Mouse (Mus musculus) neural tube, embryonic 15.5 days (tissue): ENCODE data around the gene Pcyox1. TPM values are rescaled to one million over a fixed set of nuclear protein-coding genes. Genes with fewer than 3 reads are reported as not detected.

Experiments used
- ATAC-seq: fragments of 200-750 bp; cut with Nextera tagmentation; 2 replicates; pipeline ENCODE4 v1.8.0; 2017; ENCODE audit warnings: mild to moderate bottlenecking, moderate TSS enrichment, moderate library complexity; ENCODE audit not compliant: low FRiP score
- H3K27ac ChIP-seq: fragments of 300-500 bp; sonication (generic); replicated peaks from 2 replicates; pipeline ENCODE4 v1.5.1; 2015; ENCODE audit warnings: mild to moderate bottlenecking, inconsistent platforms
- H3K27me3 ChIP-seq: fragments of 300-500 bp; sonication (generic); replicated peaks from 2 replicates; pipeline ENCODE4 v1.6.1; 2015; ENCODE audit warnings: inconsistent platforms
- H3K36me3 ChIP-seq: fragments of 300-500 bp; sonication (generic); 2 replicates; pipeline ENCODE4 v1.6.1; 2015; ENCODE audit warnings: inconsistent platforms
- H3K4me1 ChIP-seq: fragments of 300-500 bp; sonication (generic); 2 replicates; pipeline ENCODE4 v1.6.1; 2015; ENCODE audit warnings: inconsistent platforms
- H3K4me2 ChIP-seq: fragments of 300-500 bp; sonication (generic); 2 replicates; pipeline ENCODE4 v1.6.1; 2015; ENCODE audit warnings: inconsistent platforms, mild to moderate bottlenecking, moderate library complexity
- H3K4me3 ChIP-seq: fragments of 300-500 bp; sonication (generic); replicated peaks from 2 replicates; pipeline ENCODE4 v1.5.1; 2015; ENCODE audit warnings: mild to moderate bottlenecking, inconsistent platforms
- H3K9ac ChIP-seq: fragments of 300-500 bp; sonication (generic); replicated peaks from 2 replicates; pipeline ENCODE4 v1.6.1; 2015; ENCODE audit warnings: mild to moderate bottlenecking, inconsistent platforms
- H3K9me3 ChIP-seq: fragments of 300-500 bp; sonication (generic); replicated peaks from 2 replicates; pipeline ENCODE4 v1.6.1; 2016; ENCODE audit warnings: inconsistent platforms
- WGBS: fragments of 180-500 bp; shearing (Covaris S2); methylation state at CpG from one replicate; pipeline ENCODE4 v1.1.7; 2015; ENCODE audit warnings: mixed read lengths; 5-methylcytosine and 5-hydroxymethylcytosine counted together
- polyA plus RNA-seq: library from polyadenylated mRNA; unstranded; fragments of >200 nt; fragmentation: Nextera tagmentation; extraction: Ambion mirVana; gene quantifications from 2 replicates; pipeline ENCODE4 v1.2.1, GENCODE M21; 2015

Pcyox1 gene
- polyA plus RNA-seq, 1 experiment from 2014 or later = 89.6 TPM

DNA sequence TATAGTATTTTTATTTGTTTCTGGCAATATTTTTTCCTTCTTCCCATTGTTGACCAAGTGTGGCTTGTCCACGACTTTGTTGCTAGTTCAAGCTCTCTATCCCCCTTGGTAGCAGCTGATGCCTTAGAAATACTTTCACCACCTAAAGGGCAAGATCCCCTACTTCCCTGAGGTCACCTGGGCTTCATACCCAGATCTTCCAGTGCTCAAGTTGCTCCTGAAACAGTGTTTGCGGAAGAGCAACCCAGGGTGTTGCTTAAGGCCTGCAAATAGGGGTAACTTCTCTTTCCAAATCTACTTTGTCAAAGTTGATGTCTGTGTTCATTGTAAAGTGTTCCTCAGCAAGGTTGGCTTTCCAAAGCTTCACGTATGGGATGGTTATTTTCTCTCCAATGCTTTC lies 22.3 kb upstream of the Pcyox1 start:
- no peak overlapping the region for H3K27ac ChIP-seq
- no peak overlapping the region for H3K9ac ChIP-seq
- no peaks in the 10 kb centered on the region for H3K4me1 ChIP-seq
- no peak overlapping the region for H3K4me3 ChIP-seq
- no peak overlapping the region for H3K4me2 ChIP-seq
- peaks cover 73% of the 10 kb centered on the region for H3K36me3 ChIP-seq
- 91% methylated on average over 3 of the region's 3 CpGs for WGBS
- ATAC-seq = no peak
- no peaks in the 10 kb centered on the region for H3K27me3 ChIP-seq
- no peaks in the 10 kb centered on the region for H3K9me3 ChIP-seq

DNA sequence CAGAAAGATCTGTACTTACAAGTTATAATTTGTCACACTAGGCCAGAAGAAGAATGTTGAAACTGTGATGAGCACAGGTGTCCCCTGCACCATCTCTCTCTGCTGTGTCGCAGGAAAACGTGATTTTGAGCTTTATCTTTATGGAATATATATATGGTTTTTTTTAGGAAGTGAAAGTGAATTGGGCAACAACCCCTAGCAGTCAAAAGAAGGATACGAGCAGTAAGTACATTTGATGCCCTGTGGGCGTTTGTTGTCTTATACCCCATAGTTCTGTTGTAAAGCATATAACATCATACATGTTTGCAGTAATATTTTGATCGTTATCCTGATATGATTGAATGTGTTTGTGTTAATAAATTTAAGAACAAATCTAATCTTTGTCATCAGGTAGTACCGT lies 21.8 kb upstream of the Pcyox1 start:
- Histone ChIP-seq H3K27me3 (no peaks in the 10 kb centered on the region), H3K4me2 (no peak overlapping the region), H3K4me3 (no peak overlapping the region), H3K4me1 (no peaks in the 10 kb centered on the region), H3K27ac (no peak overlapping the region), H3K9ac (no peak overlapping the region), H3K36me3 (peaks cover 71% of the 10 kb centered on the region), H3K9me3 (no peaks in the 10 kb centered on the region)
- ATAC-seq = no peak
- WGBS = 94% methylated on average over 6 of the region's 6 CpGs

DNA sequence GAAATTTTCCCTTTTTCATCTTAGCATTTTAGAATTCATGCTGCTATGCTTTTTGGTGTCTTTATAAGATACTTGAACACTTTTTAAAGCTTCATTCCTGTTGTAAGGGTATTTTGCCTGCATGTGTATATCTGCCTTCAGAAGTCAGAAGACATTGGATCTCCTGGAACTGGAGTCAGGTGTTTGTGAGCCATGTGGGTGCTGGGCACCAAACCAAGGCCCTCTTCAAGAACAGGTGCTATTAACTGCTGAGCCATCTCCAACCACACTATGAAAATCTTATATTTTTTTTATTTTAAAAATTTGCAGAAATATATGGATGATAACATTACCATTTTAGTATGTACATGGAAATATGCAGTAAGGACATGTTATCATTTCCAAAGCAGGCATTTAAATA lies 9.4 kb upstream of the Pcyox1 start:
- no peaks in the 10 kb centered on the region for H3K9me3 ChIP-seq
- H3K4me1 ChIP-seq = peaks cover 44% of the 10 kb centered on the region
- H3K4me2 ChIP-seq = peak overlapping the region; percentile 71
- no peak for ATAC-seq
- no peaks in the 10 kb centered on the region for H3K36me3 ChIP-seq
- no peak overlapping the region for H3K9ac ChIP-seq
- no peak overlapping the region for H3K27ac ChIP-seq
- no peaks in the 10 kb centered on the region for H3K27me3 ChIP-seq
- peak overlapping the region; percentile 29 for H3K4me3 ChIP-seq

DNA sequence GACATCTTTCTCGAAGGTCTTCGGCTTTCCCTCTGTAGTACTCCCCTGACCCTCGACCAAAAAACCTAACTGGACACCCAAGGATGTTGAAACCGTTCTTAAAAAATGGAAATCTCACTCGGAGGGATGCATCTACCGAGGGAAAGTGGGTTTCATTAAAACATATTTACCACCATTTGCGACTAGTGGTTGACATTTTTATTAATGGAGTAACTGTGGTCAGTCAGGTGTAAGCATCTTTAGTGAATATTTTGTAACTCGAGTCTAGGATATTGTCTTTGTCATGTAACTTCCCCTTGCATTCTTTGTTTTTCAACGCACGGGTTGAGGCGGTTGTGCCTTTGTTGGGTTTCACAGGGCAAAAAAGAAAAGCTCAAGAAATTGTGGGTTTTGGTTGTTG lies 8.0 kb upstream of the Pcyox1 start:
- H3K4me1 ChIP-seq = peaks cover 42% of the 10 kb centered on the region
- no peak for ATAC-seq
- WGBS = under 1% methylated on average over 11 of the region's 11 CpGs
- peak overlapping the region; percentile 98 for H3K9ac ChIP-seq
- H3K36me3 ChIP-seq = no peaks in the 10 kb centered on the region
- peak overlapping the region; percentile 100 for H3K27ac ChIP-seq
- no peaks in the 10 kb centered on the region for H3K9me3 ChIP-seq
- no peaks in the 10 kb centered on the region for H3K27me3 ChIP-seq
- peak overlapping the region; percentile 71 for H3K4me2 ChIP-seq
- peak overlapping the region; percentile 72 for H3K4me3 ChIP-seq

DNA sequence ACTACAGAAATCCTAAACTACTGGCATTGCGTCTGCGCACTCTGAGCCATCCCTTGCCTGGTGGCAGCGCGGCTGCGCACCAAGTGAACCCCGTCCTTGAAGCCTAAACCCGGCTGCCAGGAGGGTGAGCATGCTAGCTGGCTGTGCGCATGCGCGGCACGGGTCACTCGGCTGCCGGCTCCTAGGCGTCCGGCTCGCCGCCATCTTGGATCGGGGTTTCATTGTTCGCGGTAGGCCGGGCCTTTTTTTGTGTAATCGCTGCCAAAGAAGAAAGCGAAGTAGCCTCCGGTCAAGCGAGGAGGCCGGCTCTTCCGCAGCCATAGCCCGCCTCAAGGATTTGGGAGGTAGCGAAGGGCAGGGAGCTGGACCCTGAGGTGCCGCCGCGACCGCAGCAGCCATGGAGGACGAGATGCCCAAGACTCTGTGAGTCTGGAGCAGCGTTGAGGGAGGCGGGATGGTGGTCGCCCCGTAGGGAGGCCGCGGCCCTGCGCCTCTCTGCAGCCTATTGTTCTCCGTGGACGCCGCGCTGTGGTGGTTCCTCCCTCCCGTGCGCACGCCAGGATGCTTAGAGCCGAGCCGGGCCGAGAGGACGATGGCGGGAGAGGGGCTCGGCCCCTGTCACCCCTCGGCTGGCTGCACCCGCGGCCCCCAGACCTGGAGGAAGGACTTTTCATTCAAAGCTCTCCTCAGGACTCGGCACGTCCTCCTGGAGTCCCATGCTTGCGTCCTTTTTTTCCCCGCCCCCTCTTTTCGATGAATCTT lies 7.3 kb upstream of the Pcyox1 start, which contains the start of gene Tia1:
Gene Tia1, plus strand, starts transcription at position 120 of the 762 bp plus-strand sequence.
- under 1% methylated on average over 59 of the region's 62 CpGs for WGBS
- peak; percentile 97 for ATAC-seq
- H3K9me3 ChIP-seq = no peaks in the 10 kb centered on the region
- no peaks in the 10 kb centered on the region for H3K27me3 ChIP-seq
- peak within 1 kb of the TSS; percentile 98 for H3K9ac ChIP-seq
- peak within 1 kb of the TSS; percentile 100 for H3K27ac ChIP-seq
- H3K4me2 ChIP-seq = peak within 1 kb of the TSS; percentile 71
- H3K36me3 ChIP-seq = no peaks in the 10 kb centered on the region
- H3K4me3 ChIP-seq = peak within 1 kb of the TSS; percentile 72
- peaks cover 36% of the 10 kb centered on the region for H3K4me1 ChIP-seq

DNA sequence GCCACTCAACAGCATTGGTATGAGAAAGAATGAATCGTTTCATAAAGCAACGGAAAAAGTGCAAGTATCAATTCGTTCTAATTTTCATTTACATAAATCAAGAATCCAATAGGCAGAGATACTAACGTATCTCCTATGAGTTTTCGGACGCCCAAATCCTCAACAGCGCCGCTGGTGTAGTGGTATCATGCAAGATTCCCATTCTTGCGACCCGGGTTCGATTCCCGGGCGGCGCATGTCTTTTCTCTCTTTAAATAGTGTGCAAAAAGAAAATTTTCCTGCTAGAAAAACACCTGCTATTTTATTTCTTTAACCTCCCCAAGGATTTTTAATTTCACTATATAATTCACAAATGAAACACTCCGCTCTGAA lies 6.8 kb upstream of the Pcyox1 start:
- Histone ChIP-seq H3K27me3 (no peaks in the 10 kb centered on the region), H3K4me3 (peak overlapping the region; percentile 72), H3K9ac (peak overlapping the region; percentile 98; the same call in 1 of the 2 replicates), H3K36me3 (no peaks in the 10 kb centered on the region), H3K9me3 (no peaks in the 10 kb centered on the region), H3K4me1 (peaks cover 32% of the 10 kb centered on the region), H3K27ac (peak overlapping the region; percentile 100), H3K4me2 (peak overlapping the region; percentile 56)
- ATAC-seq = peak; percentile 83
- under 1% methylated on average over 15 of the region's 15 CpGs for WGBS

DNA sequence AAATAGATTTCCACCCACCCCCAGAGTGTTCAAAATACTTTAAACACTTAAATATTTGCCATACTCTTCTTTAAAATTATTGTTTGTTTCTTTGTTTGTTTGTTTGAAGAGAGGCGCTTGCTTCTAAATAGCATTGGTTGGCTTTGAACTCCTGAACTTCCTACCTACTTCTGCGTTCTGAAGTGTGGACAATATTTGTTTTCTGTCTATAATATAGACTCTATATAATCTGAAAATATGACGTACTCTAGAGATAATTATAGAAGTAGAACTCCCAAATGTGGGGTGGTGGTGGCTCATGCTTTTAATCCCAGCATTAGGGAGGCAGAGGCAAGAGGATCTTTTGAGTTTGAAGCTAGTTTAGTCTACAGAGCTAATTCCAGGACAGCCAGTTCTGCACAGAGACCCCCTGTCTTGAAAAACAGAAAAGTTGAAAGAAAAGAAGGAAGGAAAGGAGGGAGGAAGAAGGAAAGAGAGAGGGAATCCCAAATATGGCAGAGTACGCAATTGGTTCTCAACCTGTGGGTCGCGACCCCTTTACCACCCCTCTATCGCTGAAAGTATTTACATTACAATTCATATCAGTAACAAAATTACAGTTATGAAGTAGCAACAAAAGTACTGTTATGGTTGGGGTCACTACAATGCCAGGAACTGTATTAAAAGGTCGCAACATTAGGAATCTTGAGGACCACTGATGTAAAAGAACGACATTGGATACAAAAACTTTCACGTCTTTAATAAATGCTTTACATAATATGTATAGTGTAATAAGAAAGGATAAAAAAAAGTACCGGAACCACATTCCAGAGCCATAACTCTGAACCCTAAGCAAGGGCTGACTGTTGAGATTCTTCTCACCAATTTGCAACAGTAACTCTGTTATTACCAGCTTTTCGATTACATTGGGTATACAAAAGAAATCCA lies 6.0 kb upstream of the Pcyox1 start:
- Histone ChIP-seq H3K9ac (0 out of 2 replicates have a peak overlapping the region, but pooled peaks have one; percentile 40), H3K4me2 (peak overlapping the region; percentile 56), H3K27ac (no peak overlapping the region), H3K4me3 (peak overlapping the region; percentile 72), H3K9me3 (no peaks in the 10 kb centered on the region), H3K27me3 (no peaks in the 10 kb centered on the region), H3K36me3 (no peaks in the 10 kb centered on the region), H3K4me1 (peaks cover 31% of the 10 kb centered on the region)
- 39% methylated on average over 12 of the region's 12 CpGs for WGBS
- no peak for ATAC-seq

DNA sequence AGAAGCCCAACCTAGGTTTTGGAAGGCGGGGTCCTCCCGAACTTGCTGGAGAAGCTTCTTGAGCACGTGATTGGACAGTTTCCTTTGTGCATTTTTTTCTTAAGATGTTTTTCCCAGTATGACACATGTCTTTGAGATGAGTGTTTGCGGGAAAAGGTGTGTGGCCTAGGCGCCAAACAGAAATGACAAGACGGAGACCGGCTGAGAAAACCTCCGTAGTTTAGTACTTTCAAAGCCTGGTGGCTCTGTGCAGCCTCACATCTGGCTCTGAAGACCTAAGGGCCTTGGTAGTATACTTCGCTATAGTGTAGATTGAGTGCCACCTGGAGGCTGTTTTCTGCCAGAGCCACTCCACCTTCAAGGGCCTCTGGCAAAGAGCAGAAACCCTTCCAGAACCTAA lies 4.0 kb upstream of the Pcyox1 start:
- Histone ChIP-seq H3K9ac (no peak overlapping the region), H3K4me3 (peak overlapping the region; percentile 26), H3K27me3 (no peaks in the 10 kb centered on the region), H3K4me1 (peaks cover 25% of the 10 kb centered on the region), H3K9me3 (no peaks in the 10 kb centered on the region), H3K36me3 (no peaks in the 10 kb centered on the region), H3K4me2 (peak overlapping the region; percentile 49), H3K27ac (peak overlapping the region; percentile 23; the same call in 1 of the 2 replicates)
- ATAC-seq = no peak
- 7% methylated on average over 9 of the region's 9 CpGs for WGBS

DNA sequence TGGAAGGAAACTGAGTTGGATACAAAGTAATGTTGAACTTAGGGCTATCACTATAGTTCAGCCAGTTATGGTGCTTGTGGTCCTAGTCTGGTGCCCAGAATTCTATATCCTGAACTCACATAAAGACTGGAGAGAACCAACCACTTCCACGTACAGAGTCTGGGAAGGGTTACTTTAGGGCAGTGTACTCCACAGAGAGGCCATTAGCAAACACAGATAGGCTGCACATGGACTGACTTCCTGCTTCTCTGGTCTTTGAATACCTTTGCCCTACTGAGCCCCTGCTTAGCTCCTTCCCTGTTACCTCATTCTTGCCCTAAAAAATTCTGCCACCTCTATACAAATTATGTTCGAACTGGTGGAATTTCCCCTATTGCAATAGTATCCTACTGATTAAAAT lies 3.0 kb upstream of the Pcyox1 start:
- Histone ChIP-seq H3K4me2 (no peak overlapping the region), H3K27ac (no peak overlapping the region), H3K9ac (no peak overlapping the region), H3K4me3 (no peak overlapping the region), H3K36me3 (no peaks in the 10 kb centered on the region), H3K4me1 (peaks cover 32% of the 10 kb centered on the region), H3K9me3 (no peaks in the 10 kb centered on the region), H3K27me3 (no peaks in the 10 kb centered on the region)
- WGBS = 92% methylated on average over 2 of the region's 2 CpGs
- ATAC-seq = no peak

DNA sequence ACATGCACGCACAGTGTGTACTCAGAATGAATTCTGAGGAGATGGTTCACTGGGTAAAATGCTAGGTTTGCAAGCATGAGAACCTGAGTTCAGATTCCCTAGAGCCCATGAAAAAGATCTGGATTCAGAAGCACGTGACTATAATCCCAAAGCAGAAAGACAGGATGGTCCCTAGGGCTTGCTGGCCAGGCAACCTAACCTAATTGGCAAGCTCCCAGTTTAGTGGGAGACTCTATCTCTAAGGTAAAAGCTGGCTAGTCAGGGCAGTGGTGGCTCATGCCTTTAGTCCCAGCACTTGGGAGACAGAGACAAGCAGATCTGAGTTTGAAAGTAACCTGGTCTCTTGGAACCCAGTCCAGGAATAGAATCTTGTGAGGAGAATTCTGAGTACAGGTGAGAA lies 2.0 kb upstream of the Pcyox1 start:
- no peak overlapping the region for H3K4me2 ChIP-seq
- ATAC-seq = no peak
- H3K4me3 ChIP-seq = no peak overlapping the region
- H3K4me1 ChIP-seq = peaks cover 42% of the 10 kb centered on the region
- no peak overlapping the region for H3K9ac ChIP-seq
- 81% methylated on average over 2 of the region's 2 CpGs for whole genome bisulfite sequencing
- no peaks in the 10 kb centered on the region for H3K27me3 ChIP-seq
- H3K27ac ChIP-seq = no peak overlapping the region
- 0 out of 2 replicates have a peak, but pooled peaks cover 4% of the 10 kb centered on the region for H3K36me3 ChIP-seq
- no peaks in the 10 kb centered on the region for H3K9me3 ChIP-seq

DNA sequence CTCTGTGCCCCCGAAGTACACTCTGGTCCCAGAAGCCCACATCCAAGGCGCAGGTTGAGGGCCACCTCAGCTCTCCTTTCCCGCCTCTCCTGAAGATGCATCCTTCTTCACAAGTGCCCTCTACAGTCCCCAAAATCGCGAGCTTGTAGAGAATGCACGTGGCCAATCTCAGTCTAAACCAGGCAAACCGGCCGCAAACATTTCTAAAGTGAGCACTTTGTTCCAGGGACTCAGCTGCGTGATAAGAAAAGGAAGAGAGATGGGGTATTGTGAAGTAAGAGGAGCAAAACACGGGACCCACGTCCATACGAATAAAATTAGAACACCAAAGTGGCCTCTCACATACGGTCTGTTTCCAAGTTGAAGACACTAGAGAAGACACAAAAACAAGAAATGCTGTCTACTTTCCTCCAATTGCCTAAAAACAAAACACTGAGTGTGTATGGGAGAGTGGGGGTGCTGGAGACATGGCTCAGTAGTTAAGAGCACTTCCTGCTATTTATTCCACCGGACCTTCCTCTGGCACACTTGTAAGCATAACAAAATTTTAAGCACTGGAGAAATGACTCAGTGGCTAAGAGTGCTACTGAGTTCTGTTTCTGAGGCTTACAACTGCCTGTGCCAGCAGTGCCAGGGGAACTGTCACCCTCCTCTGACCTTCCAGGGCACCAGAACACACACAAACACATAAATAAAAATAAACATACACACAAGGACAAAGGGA lies 465 bp upstream of the Pcyox1 start:
- ATAC-seq = peak; percentile 46; the same call in 1 of the 2 replicates
- peak overlapping the region; percentile 98 for H3K4me3 ChIP-seq

More for the DNA sequence above, 465 bp upstream of the Pcyox1 start:
- H3K27ac ChIP-seq = peak overlapping the region; percentile 96
- peaks cover 7% of the 10 kb centered on the region; the same call in 1 of the 2 replicates for H3K36me3 ChIP-seq
- H3K9me3 ChIP-seq = no peaks in the 10 kb centered on the region
- H3K4me2 ChIP-seq = peak overlapping the region; percentile 82
- peak overlapping the region; percentile 99 for H3K9ac ChIP-seq
- H3K4me1 ChIP-seq = peaks cover 42% of the 10 kb centered on the region
- no peaks in the 10 kb centered on the region for H3K27me3 ChIP-seq
- WGBS = 5% methylated on average over 14 of the region's 14 CpGs
